Mouse (Mus musculus) cerebellum, adult 8-10 months (tissue): ENCODE measurements around the gene Ndufs4.
"Not testable (repeated sequence)": the region's sequence is repeated elsewhere in the genome, so short reads cannot be mapped to it uniquely, and the experiment has no call there.

Source experiments
- DNase-seq: peaks from one replicate; pipeline ENCODE4 v3.0.0; 2022

The Ndufs4 gene

GRCm38 (mm10) chr13:114319835-114320389, 68.1 kb downstream of the Ndufs4 start:
- DNase-seq, result no peak

GRCm38 (mm10) chr13:114319136-114319535, 68.9 kb downstream of the Ndufs4 start:
- DNase-seq, result no peak

- no peak for DNase-seq
Observed at GRCm38 (mm10) chr13:114315374-114315773, 72.7 kb downstream of the Ndufs4 start.

GRCm38 (mm10) chr13:114314953-114315352, 73.1 kb downstream of the Ndufs4 start:
- no peak for DNase-seq

GRCm38 (mm10) chr13:114310591-114310990, 77.5 kb downstream of the Ndufs4 start:
- no peak for DNase-seq

GRCm38 (mm10) chr13:114304684-114305083, 83.4 kb downstream of the Ndufs4 start:
- no peak for DNase-seq

- DNase-seq, result no peak
Observed at GRCm38 (mm10) chr13:114303466-114304175, 84.4 kb downstream of the Ndufs4 start.

- DNase-seq, result no peak
Observed at GRCm38 (mm10) chr13:114297761-114298160, 90.3 kb downstream of the Ndufs4 start.

- DNase-seq, result no peak
Observed at GRCm38 (mm10) chr13:114296556-114296955, 91.5 kb downstream of the Ndufs4 start.

GRCm38 (mm10) chr13:114289411-114289810, 98.6 kb downstream of the Ndufs4 start:
- DNase-seq, result no peak

GRCm38 (mm10) chr13:114288511-114288910, 99.5 kb downstream of the Ndufs4 start:
- no peak for DNase-seq

GRCm38 (mm10) chr13:114278690-114279089, 109.4 kb downstream of the Ndufs4 start:
- DNase-seq, result not testable (repeated sequence)

GRCm38 (mm10) chr13:114277277-114277676, 110.8 kb downstream of the Ndufs4 start:
- no peak for DNase-seq

GRCm38 (mm10) chr13:114271410-114272105, 116.5 kb downstream of the Ndufs4 start:
- no peak for DNase-seq

GRCm38 (mm10) chr13:114267741-114268140, 120.3 kb downstream of the Ndufs4 start:
- DNase-seq, result no peak

- no peak for DNase-seq
Observed at GRCm38 (mm10) chr13:114260486-114261205, 127.4 kb downstream of the Ndufs4 start.

GRCm38 (mm10) chr13:114254697-114255096, 133.4 kb downstream of the Ndufs4 start:
- DNase-seq, result no peak
